Comparison of ENCODE assay signal across 16 mouse cellular contexts in genomic region chr9:107510384-107511100, GRCm38 (mm10). TPM values are rescaled to one million over a fixed set of nuclear protein-coding genes. Genes with fewer than 3 reads are reported as not detected.
A peak's percentile ranks its signal among the peaks of the same experiment; 100 is the strongest.
DNase-seq lines count a peak whose midpoint lies in the region; ATAC-seq and TF ChIP-seq lines count a peak whose summit lies in the region.
"Had no signal": no experiment of that assay in that cellular context is flagged by ENCODE, and none has a peak within 500 bp of the region (broad histone marks: within the 10 kb centered on the region; RNA-seq: fewer than 3 reads in every experiment).

No protein-coding gene starts in this region.

- no peak overlapping the region for H3K9ac ChIP-seq in intestine, postnatal 0 days (ENCODE audit: low read depth, low read length)
- H3K9ac ChIP-seq in intestine, embryonic 15.5 days: no peak overlapping the region
- H3K9ac ChIP-seq in embryonic facial prominence, embryonic 13.5 days: 0 out of 2 replicates have a peak overlapping the region, but pooled peaks have one; percentile 16
- H3K9ac ChIP-seq in hindbrain, embryonic 14.5 days: no peak overlapping the region
- no peak overlapping the region for H3K9ac ChIP-seq in midbrain, embryonic 16.5 days (ENCODE audit: low read depth, low read length)
- H3K9ac ChIP-seq in kidney, embryonic 16.5 days (replicated peaks; ENCODE audit: low read length): no peak overlapping the region
- H3K9ac ChIP-seq: limb, embryonic 12.5 days; liver, embryonic 15.5 days had no signal

- H3K4me1 ChIP-seq in intestine, postnatal 0 days (replicated peaks; ENCODE audit: control insufficient read depth, insufficient read depth, low read length): no peaks in the 10 kb centered on the region
- no peaks in the 10 kb centered on the region for H3K4me1 ChIP-seq in intestine, embryonic 15.5 days (replicated peaks)
- H3K4me1 ChIP-seq in embryonic facial prominence, embryonic 13.5 days: peaks cover 57% of the 10 kb centered on the region
- H3K4me1 ChIP-seq in hindbrain, embryonic 14.5 days (replicated peaks; ENCODE audit: control insufficient read depth, insufficient read depth, low read length): peaks cover 71% of the 10 kb centered on the region
- H3K4me1 ChIP-seq in midbrain, embryonic 16.5 days (ENCODE audit: control insufficient read depth, insufficient read depth, low read length): peaks cover 24% of the 10 kb centered on the region
- peaks cover 41% of the 10 kb centered on the region for H3K4me1 ChIP-seq in kidney, embryonic 16.5 days (ENCODE audit: insufficient read depth, low read length)
- H3K4me1 ChIP-seq: liver, embryonic 15.5 days had no signal

- no peak for ATAC-seq in intestine, postnatal 0 days
- no peak for ATAC-seq in intestine, embryonic 15.5 days
- no peak for ATAC-seq in embryonic facial prominence, embryonic 13.5 days (ENCODE audit: insufficient number of reproducible peaks, insufficient read depth, low FRiP score, low TSS enrichment, low read depth)
- no peak for ATAC-seq in hindbrain, embryonic 14.5 days (ENCODE audit: low FRiP score)
- no peak for ATAC-seq in midbrain, embryonic 16.5 days
- ATAC-seq in kidney, embryonic 16.5 days (ENCODE audit: low FRiP score, low TSS enrichment): no peak

- DNase-seq in hindbrain, embryonic 14.5 days (ENCODE audit: low spot score): no peak
- DNase-seq in thymus, postnatal 14 days: no peak
- DNase-seq: gastrocnemius, postnatal 36 days; heart, postnatal 36 days; kidney, adult 2 months; lung, postnatal 36 days; right cerebral cortex, postnatal 14 days; thymus, adult 18-20 months had no signal

- no peak overlapping the region for H3K27ac ChIP-seq in intestine, postnatal 0 days (ENCODE audit: low read depth, low read length)
- H3K27ac ChIP-seq in intestine, embryonic 15.5 days: no peak overlapping the region
- H3K27ac ChIP-seq in embryonic facial prominence, embryonic 13.5 days: peak overlapping the region; percentile 80
- H3K27ac ChIP-seq in hindbrain, embryonic 14.5 days: peak overlapping the region; percentile 83
- H3K27ac ChIP-seq in midbrain, embryonic 16.5 days (ENCODE audit: low read length): peak overlapping the region; percentile 47
- H3K27ac ChIP-seq in kidney, embryonic 16.5 days (ENCODE audit: low read length): no peak overlapping the region
- H3K27ac ChIP-seq: limb, embryonic 12.5 days; liver, embryonic 15.5 days had no signal

- no peak overlapping the region for H3K4me2 ChIP-seq in intestine, postnatal 0 days (replicated peaks; ENCODE audit: low read depth)
- no peak overlapping the region for H3K4me2 ChIP-seq in intestine, embryonic 15.5 days (replicated peaks)
- 0 out of 2 replicates have a peak overlapping the region, but pooled peaks have one; percentile 2 for H3K4me2 ChIP-seq in embryonic facial prominence, embryonic 13.5 days
- no peak overlapping the region for H3K4me2 ChIP-seq in hindbrain, embryonic 14.5 days (replicated peaks)
- H3K4me2 ChIP-seq in midbrain, embryonic 16.5 days (ENCODE audit: low read length): no peak overlapping the region
- H3K4me2 ChIP-seq in kidney, embryonic 16.5 days (replicated peaks; ENCODE audit: low read depth, low read length): no peak overlapping the region
- H3K4me2 ChIP-seq: heart, embryonic 11.5 days; limb, embryonic 12.5 days; liver, embryonic 15.5 days had no signal

- H3K9me3 ChIP-seq in intestine, postnatal 0 days (ENCODE audit: control insufficient read depth): no peaks in the 10 kb centered on the region
- H3K9me3 ChIP-seq in intestine, embryonic 15.5 days: no peaks in the 10 kb centered on the region
- no peaks in the 10 kb centered on the region for H3K9me3 ChIP-seq in embryonic facial prominence, embryonic 13.5 days
- H3K9me3 ChIP-seq in hindbrain, embryonic 14.5 days (ENCODE audit: control insufficient read depth, low read length): no peaks in the 10 kb centered on the region
- no peaks in the 10 kb centered on the region for H3K9me3 ChIP-seq in midbrain, embryonic 16.5 days (replicated peaks; ENCODE audit: control insufficient read depth, low read length, poor library complexity, severe bottlenecking)
- H3K9me3 ChIP-seq in kidney, embryonic 16.5 days (ENCODE audit: low read length): no peaks in the 10 kb centered on the region
- H3K9me3 ChIP-seq: limb, embryonic 12.5 days; liver, embryonic 15.5 days had no signal

- H3K4me3 ChIP-seq in intestine, postnatal 0 days (ENCODE audit: low read depth, low read length): no peak overlapping the region
- H3K4me3 ChIP-seq in intestine, embryonic 15.5 days (replicated peaks): no peak overlapping the region
- no peak overlapping the region for H3K4me3 ChIP-seq in embryonic facial prominence, embryonic 13.5 days
- no peak overlapping the region for H3K4me3 ChIP-seq in hindbrain, embryonic 14.5 days (replicated peaks; ENCODE audit: low read length)
- no peak overlapping the region for H3K4me3 ChIP-seq in midbrain, embryonic 16.5 days (ENCODE audit: low read depth, low read length)
- no peak overlapping the region for H3K4me3 ChIP-seq in kidney, embryonic 16.5 days (ENCODE audit: low read length)
- H3K4me3 ChIP-seq: limb, embryonic 12.5 days; liver, embryonic 15.5 days had no signal

- 79% methylated on average over 14 of the region's 14 CpGs for WGBS in intestine, postnatal 0 days
- WGBS in intestine, embryonic 15.5 days: 82% methylated on average over 14 of the region's 14 CpGs
- 50% methylated on average over 14 of the region's 14 CpGs for WGBS in embryonic facial prominence, embryonic 13.5 days
- WGBS in hindbrain, embryonic 14.5 days: 72% methylated on average over 14 of the region's 14 CpGs
- 84% methylated on average over 14 of the region's 14 CpGs for WGBS in midbrain, embryonic 16.5 days
- WGBS in kidney, embryonic 16.5 days: 78% methylated on average over 14 of the region's 14 CpGs

- no peaks in the 10 kb centered on the region for H3K36me3 ChIP-seq in intestine, postnatal 0 days (ENCODE audit: control insufficient read depth, insufficient read depth)
- H3K36me3 ChIP-seq in intestine, embryonic 15.5 days: no peaks in the 10 kb centered on the region
- H3K36me3 ChIP-seq in embryonic facial prominence, embryonic 13.5 days: no peaks in the 10 kb centered on the region
- no peaks in the 10 kb centered on the region for H3K36me3 ChIP-seq in hindbrain, embryonic 14.5 days (replicated peaks; ENCODE audit: control insufficient read depth, insufficient read depth)
- H3K36me3 ChIP-seq in midbrain, embryonic 16.5 days (ENCODE audit: control insufficient read depth, insufficient read depth, low read length): no peaks in the 10 kb centered on the region
- H3K36me3 ChIP-seq in kidney, embryonic 16.5 days (ENCODE audit: insufficient read depth, low read length): no peaks in the 10 kb centered on the region
- H3K36me3 ChIP-seq: limb, embryonic 12.5 days; liver, embryonic 15.5 days had no signal

- no peaks in the 10 kb centered on the region for H3K27me3 ChIP-seq in intestine, postnatal 0 days (replicated peaks; ENCODE audit: control insufficient read depth, insufficient read depth, low read length)
- H3K27me3 ChIP-seq in intestine, embryonic 15.5 days (replicated peaks): 0 out of 2 replicates have a peak, but pooled peaks cover 3% of the 10 kb centered on the region
- H3K27me3 ChIP-seq in embryonic facial prominence, embryonic 13.5 days: peaks cover 31% of the 10 kb centered on the region
- H3K27me3 ChIP-seq in hindbrain, embryonic 14.5 days (ENCODE audit: control insufficient read depth, insufficient read depth, low read length): no peaks in the 10 kb centered on the region
- no peaks in the 10 kb centered on the region for H3K27me3 ChIP-seq in midbrain, embryonic 16.5 days (ENCODE audit: control insufficient read depth, insufficient read depth, low read depth, low read length)
- H3K27me3 ChIP-seq in kidney, embryonic 16.5 days (ENCODE audit: insufficient read depth, low read length): 0 out of 2 replicates have a peak, but pooled peaks cover 3% of the 10 kb centered on the region

- 0 out of 2 replicates have a peak, but pooled peaks have one; percentile 17 for TF ChIP-seq CTCF in intestine, postnatal 0 days (IDR thresholded peaks at IDR 0.05; ENCODE audit: low read depth)

RNA-seq across cellular contexts. Expression of gene Tmem115, which starts 23.2 kb away (rescaled TPM):
- polyA plus RNA-seq in intestine, postnatal 0 days (2015; fragmentation: Nextera tagmentation; extraction: Ambion mirVana): 36.3 and 38.0 TPM in 2 replicates
- polyA plus RNA-seq in intestine, embryonic 15.5 days (2015; fragmentation: Nextera tagmentation; extraction: Ambion mirVana): 42.2 and 43.0 TPM in 2 replicates
- polyA plus RNA-seq in embryonic facial prominence, embryonic 13.5 days (2015; fragmentation: Nextera tagmentation; extraction: Ambion mirVana): 46.2 and 46.9 TPM in 2 replicates
- 47.1 and 51.7 TPM in 2 replicates for polyA plus RNA-seq in hindbrain, embryonic 14.5 days (2014; fragmentation: Nextera tagmentation; extraction: Ambion mirVana)
- 45.2 and 47.2 TPM in 2 replicates for polyA plus RNA-seq in midbrain, embryonic 16.5 days (2015; fragmentation: Nextera tagmentation; extraction: Ambion mirVana)
- 49.7 and 51.0 TPM in 2 replicates for polyA plus RNA-seq in kidney, embryonic 16.5 days (2015; fragmentation: Nextera tagmentation; extraction: Ambion mirVana)

RNA-seq across cellular contexts. Expression of gene Cyb561d2, which starts 31.5 kb away (rescaled TPM):
- polyA plus RNA-seq in intestine, postnatal 0 days (2015; fragmentation: Nextera tagmentation; extraction: Ambion mirVana): 36.3 and 38.9 TPM in 2 replicates
- 31.2 and 35.8 TPM in 2 replicates for polyA plus RNA-seq in intestine, embryonic 15.5 days (2015; fragmentation: Nextera tagmentation; extraction: Ambion mirVana)
- polyA plus RNA-seq in embryonic facial prominence, embryonic 13.5 days (2015; fragmentation: Nextera tagmentation; extraction: Ambion mirVana): 21.8 and 26.1 TPM in 2 replicates
- 44.9 and 49.3 TPM in 2 replicates for polyA plus RNA-seq in hindbrain, embryonic 14.5 days (2014; fragmentation: Nextera tagmentation; extraction: Ambion mirVana)
- polyA plus RNA-seq in midbrain, embryonic 16.5 days (2015; fragmentation: Nextera tagmentation; extraction: Ambion mirVana): 44.4 and 50.7 TPM in 2 replicates
- 35.8 and 39.0 TPM in 2 replicates for polyA plus RNA-seq in kidney, embryonic 16.5 days (2015; fragmentation: Nextera tagmentation; extraction: Ambion mirVana)

RNA-seq across cellular contexts. Expression of gene Nprl2, which starts 31.5 kb away (rescaled TPM):
- 20.0 and 20.7 TPM in 2 replicates for polyA plus RNA-seq in intestine, postnatal 0 days (2015; fragmentation: Nextera tagmentation; extraction: Ambion mirVana)
- polyA plus RNA-seq in intestine, embryonic 15.5 days (2015; fragmentation: Nextera tagmentation; extraction: Ambion mirVana): 33.9 and 36.9 TPM in 2 replicates
- 44.3 and 47.2 TPM in 2 replicates for polyA plus RNA-seq in embryonic facial prominence, embryonic 13.5 days (2015; fragmentation: Nextera tagmentation; extraction: Ambion mirVana)
- polyA plus RNA-seq in hindbrain, embryonic 14.5 days (2014; fragmentation: Nextera tagmentation; extraction: Ambion mirVana): 65.8 and 71.4 TPM in 2 replicates
- 76.2 and 82.2 TPM in 2 replicates for polyA plus RNA-seq in midbrain, embryonic 16.5 days (2015; fragmentation: Nextera tagmentation; extraction: Ambion mirVana)
- 57.0 and 59.0 TPM in 2 replicates for polyA plus RNA-seq in kidney, embryonic 16.5 days (2015; fragmentation: Nextera tagmentation; extraction: Ambion mirVana)

RNA-seq across cellular contexts. Expression of gene Zmynd10, which starts 36.6 kb away (rescaled TPM):
- 4.0 and 5.0 TPM in 2 replicates for polyA plus RNA-seq in intestine, postnatal 0 days (2015; fragmentation: Nextera tagmentation; extraction: Ambion mirVana)
- 0.67 and 0.68 TPM in 2 replicates for polyA plus RNA-seq in intestine, embryonic 15.5 days (2015; fragmentation: Nextera tagmentation; extraction: Ambion mirVana)
- 2.1 and 2.2 TPM in 2 replicates for polyA plus RNA-seq in embryonic facial prominence, embryonic 13.5 days (2015; fragmentation: Nextera tagmentation; extraction: Ambion mirVana)
- 3.3 TPM in 2 replicates for polyA plus RNA-seq in hindbrain, embryonic 14.5 days (2014; fragmentation: Nextera tagmentation; extraction: Ambion mirVana)
- polyA plus RNA-seq in midbrain, embryonic 16.5 days (2015; fragmentation: Nextera tagmentation; extraction: Ambion mirVana): 3.5 and 6.1 TPM in 2 replicates
- polyA plus RNA-seq in kidney, embryonic 16.5 days (2015; fragmentation: Nextera tagmentation; extraction: Ambion mirVana): 3.3 and 3.9 TPM in 2 replicates
- polyA plus RNA-seq: heart, embryonic 11.5 days had no signal

RNA-seq across cellular contexts. Expression of gene Rassf1, which starts 40.8 kb away (rescaled TPM):
- 44.3 and 48.0 TPM in 2 replicates for polyA plus RNA-seq in intestine, postnatal 0 days (2015; fragmentation: Nextera tagmentation; extraction: Ambion mirVana)
- polyA plus RNA-seq in intestine, embryonic 15.5 days (2015; fragmentation: Nextera tagmentation; extraction: Ambion mirVana): 51.7 and 52.7 TPM in 2 replicates
- polyA plus RNA-seq in embryonic facial prominence, embryonic 13.5 days (2015; fragmentation: Nextera tagmentation; extraction: Ambion mirVana): 65.2 and 68.5 TPM in 2 replicates
- polyA plus RNA-seq in hindbrain, embryonic 14.5 days (2014; fragmentation: Nextera tagmentation; extraction: Ambion mirVana): 32.6 and 33.5 TPM in 2 replicates
- polyA plus RNA-seq in midbrain, embryonic 16.5 days (2015; fragmentation: Nextera tagmentation; extraction: Ambion mirVana): 45.3 and 49.4 TPM in 2 replicates
- 66.8 and 68.9 TPM in 2 replicates for polyA plus RNA-seq in kidney, embryonic 16.5 days (2015; fragmentation: Nextera tagmentation; extraction: Ambion mirVana)

Comparison
In these comparisons a context has a peak if more than half of its experiments do, and no peak if none do; other contexts are left out.
1. H3K27ac ChIP-seq: peak in embryonic facial prominence, embryonic 13.5 days (single experiment), hindbrain, embryonic 14.5 days (single experiment) and midbrain, embryonic 16.5 days (single experiment); none in intestine, postnatal 0 days (single experiment), intestine, embryonic 15.5 days (single experiment) and kidney, embryonic 16.5 days (single experiment).